Mouse (Mus musculus): Measurements from ENCODE around the gene Nlrc5.

DNA sequence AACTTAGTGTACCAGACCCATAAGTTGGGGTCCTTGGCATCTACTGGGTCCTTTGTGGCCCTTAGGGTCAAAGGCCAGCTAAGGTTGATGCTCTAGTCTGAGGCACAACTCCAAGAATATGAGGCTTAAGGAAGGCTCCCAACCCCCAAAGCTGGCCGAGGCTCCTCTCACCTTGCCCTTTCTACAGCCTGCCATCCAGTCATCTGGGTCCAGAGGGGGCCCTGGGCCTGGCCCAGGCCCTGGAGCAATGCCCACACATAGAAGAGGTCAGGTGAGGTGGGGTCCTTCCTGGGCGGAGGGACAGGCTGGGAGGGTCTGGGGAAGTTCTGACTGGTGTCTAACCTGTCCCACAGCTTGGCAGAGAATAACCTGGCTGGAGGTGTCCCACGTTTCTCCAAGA, 88.3 kb downstream of the Nlrc5 start:
- no peak for TF ChIP-seq GATA1 (IDR thresholded peaks at IDR 0.05; ENCODE audit: borderline replicate concordance, low read length)
- TF ChIP-seq FLI1 (IDR thresholded peaks at IDR 0.05; ENCODE audit: low read length) = no peak

Data from megakaryocyte, embryonic 14.5 days (primary cell).